Mouse (Mus musculus) cerebellum, adult 2 months (tissue): ENCODE data around the gene Eml2. TPM values are rescaled to one million over a fixed set of nuclear protein-coding genes. Genes with fewer than 3 reads are reported as not detected.
"Not testable (repeated sequence)": the region's sequence is repeated elsewhere in the genome, so short reads cannot be mapped to it uniquely, and the experiment has no call there.

ENCODE experiments used
- DNase-seq, 2 experiments: peaks; one replicate each; pipeline ENCODE4 v3.0.0; 2021
- H3K27ac ChIP-seq: fragments of 200-500 bp; 2 replicates; pipeline ENCODE4 v1.5.1; 2012; ENCODE audit warnings: low read length, control low read depth, inconsistent platforms; ENCODE audit not compliant: insufficient read depth
- H3K27me3 ChIP-seq: fragments of 200-500 bp; 2 replicates; pipeline ENCODE4 v1.6.1; 2012; ENCODE audit warnings: inconsistent platforms, mild to moderate bottlenecking, low read length, moderate library complexity; ENCODE audit not compliant: control insufficient read depth, insufficient read depth
- H3K4me1 ChIP-seq: fragments of 200-500 bp; 2 replicates; pipeline ENCODE4 v1.6.1; 2011; ENCODE audit warnings: low read length; ENCODE audit not compliant: control insufficient read depth, insufficient read depth
- H3K4me3 ChIP-seq: fragments of 200-500 bp; replicated peaks from 2 replicates; pipeline ENCODE3; 2011; ENCODE audit warnings: mild to moderate bottlenecking, low read depth, low read length, control low read depth; ENCODE audit not compliant: insufficient read depth
- CTCF ChIP-seq: fragments of 200-500 bp; IDR thresholded peaks from 2 replicates; pipeline ENCODE4 v1.5.1; 2011; ENCODE audit warnings: low read depth, mild to moderate bottlenecking, control low read depth, low read length, moderate library complexity, borderline replicate concordance; ENCODE audit not compliant: insufficient read depth
- POLR2A ChIP-seq: fragments of 200-500 bp; IDR thresholded peaks from 2 replicates; pipeline ENCODE4 v1.6.1; 2011; ENCODE audit warnings: low read length, control low read depth, borderline replicate concordance; ENCODE audit not compliant: insufficient read depth
- WGBS: fragments of 180-500 bp; shearing (Covaris S2); methylation state at CpG from one replicate; pipeline ENCODE4 v1.1.7; 2018; 5-methylcytosine and 5-hydroxymethylcytosine counted together
- polyA plus RNA-seq: library from polyadenylated mRNA; depleted of rRNA; stranded (reverse); fragments of >200 nt; gene quantifications from 2 replicates; pipeline ENCODE4 v1.2.3, GENCODE M21; 2012

Gene Eml2
- polyA plus RNA-seq, 1 experiment, result 176 TPM

DNA sequence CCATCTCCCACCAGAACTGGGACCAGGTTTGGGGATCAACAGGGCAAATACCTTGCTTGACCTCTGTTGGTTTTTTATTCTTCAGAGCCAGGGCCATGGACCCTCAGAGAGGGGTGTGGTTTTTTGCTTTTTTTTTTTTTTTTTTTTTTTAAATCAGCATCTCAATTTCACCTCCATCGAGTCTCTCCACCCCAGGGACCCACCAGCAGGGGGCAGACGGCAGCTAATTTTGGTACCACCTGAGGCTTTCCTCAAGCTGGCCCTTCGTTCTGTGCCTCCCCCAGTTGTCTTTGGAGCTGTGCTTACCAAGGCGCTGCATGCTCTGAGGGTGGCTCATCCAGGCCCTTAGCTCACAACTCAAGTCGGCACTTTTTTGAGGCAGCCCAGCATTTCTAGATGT is 38.8 kb upstream of the Eml2 start:
- Histone ChIP-seq H3K27me3 (no peaks in the 10 kb centered on the region), H3K4me3 (no peak overlapping the region), H3K4me1 (peaks cover 8% of the 10 kb centered on the region), H3K27ac (no peak overlapping the region)
- peak in 1 of 2 experiments; percentile 48 for DNase-seq
- TF ChIP-seq POLR2A (no peak), CTCF (peak; percentile 36; the same call in 1 of the 2 replicates)
- 37% methylated on average over 5 of the region's 5 CpGs for WGBS

- Histone ChIP-seq H3K4me3 (no peak overlapping the region), H3K27ac (no peak overlapping the region), H3K27me3 (no peaks in the 10 kb centered on the region), H3K4me1 (peaks cover 9% of the 10 kb centered on the region)
- WGBS, result 59% methylated on average over 10 of the region's 10 CpGs
- TF ChIP-seq POLR2A (no peak), CTCF (no peak)
- DNase-seq, result no peak
Observed at GRCm38 (mm10) chr7:19146793-19147192, 29.4 kb upstream of the Eml2 start.

DNA sequence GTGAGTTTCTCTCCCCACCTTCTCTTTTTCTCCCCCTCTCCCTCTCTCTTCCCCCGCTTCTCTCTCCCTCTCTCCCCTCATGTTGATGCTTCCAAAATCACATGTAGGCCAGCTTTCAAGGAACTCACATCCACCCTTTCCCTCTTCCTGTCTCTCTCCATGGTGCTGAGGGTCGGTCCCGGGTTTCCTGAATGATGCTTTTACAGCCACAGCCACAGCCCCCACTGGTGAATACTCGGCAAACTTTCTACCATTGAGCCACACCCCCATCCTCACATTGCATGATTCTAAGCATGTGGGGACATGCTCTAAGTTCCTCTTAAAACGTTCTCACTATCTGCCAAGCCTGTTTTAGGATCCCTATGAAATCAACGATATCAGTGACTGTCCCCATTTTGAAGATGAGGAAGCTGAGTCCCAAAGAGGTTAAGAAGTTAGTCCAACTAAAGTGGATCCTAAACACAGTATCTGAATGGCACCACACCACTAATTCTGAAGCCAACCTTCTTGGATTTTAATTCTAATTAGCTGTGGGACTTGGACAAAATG is 28.6 kb upstream of the Eml2 start:
- 56% methylated on average over 6 of the region's 6 CpGs for WGBS
- H3K27me3 ChIP-seq, result no peaks in the 10 kb centered on the region
- H3K27ac ChIP-seq, result no peak overlapping the region
- H3K4me3 ChIP-seq, result no peak overlapping the region
- TF ChIP-seq CTCF (no peak), POLR2A (no peak)
- no peak for DNase-seq
- peaks cover 9% of the 10 kb centered on the region for H3K4me1 ChIP-seq

GRCm38 (mm10) chr7:19148180-19148874 is 27.9 kb upstream of the Eml2 start:
- H3K4me1 ChIP-seq, result peaks cover 9% of the 10 kb centered on the region
- H3K27ac ChIP-seq, result peak overlapping the region; percentile 48
- WGBS, result 8% methylated on average over 20 of the region's 20 CpGs
- peak overlapping the region; percentile 90 for H3K4me3 ChIP-seq
- no peaks in the 10 kb centered on the region for H3K27me3 ChIP-seq
- no peak for DNase-seq
- no peak for TF ChIP-seq CTCF
- no peak for TF ChIP-seq POLR2A

DNA sequence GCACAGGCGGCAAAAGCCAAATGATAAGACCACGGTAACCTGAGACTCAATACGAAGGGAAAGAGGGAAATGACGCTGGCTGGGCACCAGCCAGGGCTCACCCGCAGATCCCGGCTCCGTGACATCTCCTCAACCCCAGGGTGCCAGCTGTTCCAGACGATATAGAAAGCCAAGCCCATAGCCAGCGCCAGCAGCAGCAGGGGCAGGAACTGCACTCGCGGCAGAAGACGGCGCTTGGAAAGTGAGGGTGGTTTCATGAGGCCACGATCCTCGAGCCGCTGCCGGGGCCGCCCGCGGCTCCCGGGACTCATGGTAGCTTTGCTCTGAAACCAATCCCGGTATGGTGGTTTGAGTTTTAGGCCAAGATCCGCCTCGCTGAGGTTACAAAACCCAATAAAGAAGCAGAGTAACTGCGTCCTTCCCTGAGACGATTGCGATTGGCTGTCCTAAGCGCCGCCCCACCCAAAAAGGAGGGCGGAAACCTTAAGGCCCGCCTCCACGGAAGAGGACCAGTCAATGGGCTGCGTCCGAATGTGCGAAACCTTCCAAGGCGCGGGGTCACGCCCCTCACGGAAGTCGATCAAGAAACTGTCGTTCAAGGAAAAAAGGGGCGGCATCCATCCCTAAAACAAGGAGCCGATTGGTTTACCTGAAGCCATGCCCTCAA is 27.2 kb upstream of the Eml2 start, which contains the start of gene Qpctl:
TSS of gene Qpctl (minus strand) at position 417 of the 667 bp plus-strand sequence.
- Histone ChIP-seq H3K4me3 (peak within 1 kb of the TSS; percentile 90), H3K4me1 (peaks cover 9% of the 10 kb centered on the region), H3K27me3 (no peaks in the 10 kb centered on the region), H3K27ac (peak within 1 kb of the TSS; percentile 48)
- WGBS, result under 1% methylated on average over 43 of the region's 43 CpGs
- peak; percentile 53; the same call in 1 of the 2 replicates for TF ChIP-seq POLR2A
- TF ChIP-seq CTCF, result no peak
- peak; percentile 97 to 99 for DNase-seq

DNA sequence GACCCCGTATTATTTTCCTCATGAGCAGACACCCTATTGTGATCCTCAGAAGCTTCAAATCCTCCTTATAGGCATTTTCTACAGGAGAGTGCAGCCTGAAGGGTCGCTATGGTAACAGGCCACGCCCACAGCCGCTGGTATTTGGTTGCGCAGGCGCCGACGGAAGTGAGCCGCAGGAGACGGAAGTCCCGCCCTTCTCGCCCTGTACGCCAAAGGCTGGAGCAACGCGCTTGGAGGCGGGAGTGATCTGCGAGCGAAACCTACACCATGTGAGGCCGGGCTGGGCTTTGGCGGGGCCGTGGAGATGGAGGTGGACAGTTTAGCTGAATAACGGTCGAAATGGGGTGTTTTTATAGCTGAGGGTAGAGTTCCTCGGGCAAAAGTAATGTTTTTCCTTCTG is 26.6 kb upstream of the Eml2 start, which contains the start of gene Snrpd2:
TSS of gene Snrpd2 (plus strand) at position 97 of the 400 bp plus-strand sequence.
- DNase-seq, result peak; percentile 95 to 97
- Histone ChIP-seq H3K4me3 (peak within 1 kb of the TSS; percentile 90), H3K27ac (peak within 1 kb of the TSS; percentile 48), H3K4me1 (peaks cover 9% of the 10 kb centered on the region), H3K27me3 (no peaks in the 10 kb centered on the region)
- TF ChIP-seq POLR2A (peak; percentile 88), CTCF (no peak)
- WGBS, result under 1% methylated on average over 24 of the region's 24 CpGs

DNA sequence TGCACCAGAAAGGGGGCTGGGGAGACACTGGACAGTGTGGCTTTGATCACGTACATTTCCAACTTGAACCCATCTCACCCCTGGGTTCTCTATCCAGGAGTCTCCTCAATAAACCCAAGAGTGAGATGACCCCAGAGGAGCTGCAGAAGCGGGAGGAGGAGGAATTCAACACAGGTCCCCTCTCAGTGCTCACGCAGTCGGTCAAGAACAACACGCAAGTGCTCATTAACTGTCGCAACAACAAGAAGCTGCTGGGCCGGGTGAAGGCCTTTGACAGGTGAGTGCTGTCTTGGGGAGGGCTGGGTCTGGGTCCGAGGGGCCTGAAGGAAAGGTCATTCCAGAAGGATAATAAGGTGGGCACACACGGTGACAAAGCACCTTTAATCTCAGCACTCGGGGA is 25.1 kb upstream of the Eml2 start:
- H3K4me1 ChIP-seq, H3K27me3 ChIP-seq, DNase-seq, H3K4me3 ChIP-seq, H3K27ac ChIP-seq: not testable (repeated sequence)
- WGBS, result 82% methylated on average over 10 of the region's 10 CpGs

- H3K4me3 ChIP-seq, result no peak overlapping the region
- 10% methylated on average over 8 of the region's 8 CpGs for whole genome bisulfite sequencing
- H3K4me1 ChIP-seq, result peaks cover 19% of the 10 kb centered on the region
- no peak overlapping the region for H3K27ac ChIP-seq
- TF ChIP-seq CTCF, result no peak
- no peak for TF ChIP-seq POLR2A
- H3K27me3 ChIP-seq, result no peaks in the 10 kb centered on the region
- DNase-seq, result peak; percentile 28 to 55
Observed at GRCm38 (mm10) chr7:19154796-19155195, 21.4 kb upstream of the Eml2 start.
